Mouse (Mus musculus) forebrain, embryonic 14.5 days (tissue): ENCODE results near the gene Kctd6. TPM values are rescaled to one million over a fixed set of nuclear protein-coding genes. Genes with fewer than 3 reads are reported as not detected.
"Not testable (repeated sequence)": the region's sequence is repeated elsewhere in the genome, so short reads cannot be mapped to it uniquely, and the experiment has no call there.

Experiments used
- ATAC-seq: fragments of 200-750 bp; cut with Nextera tagmentation; 2 replicates; pipeline ENCODE4 v1.8.0; 2017; ENCODE audit warnings: mild to moderate bottlenecking, moderate library complexity
- DNase-seq: peaks from one replicate; pipeline ENCODE4 v3.0.0-alpha.2; 2015; ENCODE audit warnings: low spot score
- H3K27ac ChIP-seq: fragments of 300-500 bp; sonication (generic); 2 replicates; pipeline ENCODE4 v1.5.1; 2014; ENCODE audit warnings: low read depth, mild to moderate bottlenecking, control low read depth, low read length, moderate library complexity
- H3K27me3 ChIP-seq: fragments of 300-500 bp; sonication (generic); replicated peaks from 2 replicates; pipeline ENCODE4 v1.6.1; 2014; ENCODE audit warnings: low read length, control low read depth, mixed read lengths; ENCODE audit not compliant: control insufficient read depth, insufficient read depth
- H3K36me3 ChIP-seq: fragments of 300-500 bp; sonication (generic); 2 replicates; pipeline ENCODE4 v1.6.1; 2014; ENCODE audit warnings: low read length, control low read depth; ENCODE audit not compliant: control insufficient read depth, insufficient read depth
- H3K4me1 ChIP-seq: fragments of 300-500 bp; sonication (generic); 2 replicates; pipeline ENCODE4 v1.6.1; 2014; ENCODE audit warnings: antibody characterized with exemption, low read length, control low read depth; ENCODE audit not compliant: control insufficient read depth, insufficient read depth
- H3K4me2 ChIP-seq: fragments of 300-500 bp; sonication (generic); 2 replicates; pipeline ENCODE4 v1.6.1; 2014; ENCODE audit warnings: mild to moderate bottlenecking, control low read depth, low read length
- H3K4me3 ChIP-seq: fragments of 300-500 bp; sonication (generic); 2 replicates; pipeline ENCODE4 v1.5.1; 2014; ENCODE audit warnings: low read depth, low read length, control low read depth
- H3K9ac ChIP-seq: fragments of 300-500 bp; sonication (generic); 2 replicates; pipeline ENCODE4 v1.6.1; 2014; ENCODE audit warnings: mild to moderate bottlenecking, low read length, control low read depth, moderate library complexity
- H3K9me3 ChIP-seq: fragments of 300-500 bp; sonication (generic); replicated peaks from 2 replicates; pipeline ENCODE4 v1.6.1; 2016; ENCODE audit warnings: low read length, control low read depth, mixed read lengths; ENCODE audit not compliant: control insufficient read depth
- WGBS: fragments of 180-500 bp; shearing (Covaris S2); extraction: QIAGEN DNeasy Blood & Tissue Kit; methylation state at CpG from one replicate; pipeline ENCODE4 v1.1.7; 2014; 5-methylcytosine and 5-hydroxymethylcytosine counted together
- polyA plus RNA-seq: library from polyadenylated mRNA; unstranded; fragments of >200 nt; fragmentation: Nextera tagmentation; extraction: Ambion mirVana; gene quantifications from 2 replicates; pipeline ENCODE4 v1.2.1, GENCODE M21; 2014

Kctd6 gene
- polyA plus RNA-seq = 7.0 and 8.4 TPM in 2 replicates

GRCm38 (mm10) chr14:8213803-8214224, at the start of gene Kctd6:
Kctd6 (plus strand) TSS chr14:8214140.
- ATAC-seq = peak; percentile 96
- WGBS = under 1% methylated on average over 41 of the region's 49 CpGs
- peak within 1 kb of the TSS; percentile 93 for H3K27ac ChIP-seq
- 0 out of 2 replicates have a peak, but pooled peaks cover 6% of the 10 kb centered on the region for H3K27me3 ChIP-seq
- peak within 1 kb of the TSS; percentile 58 for H3K4me3 ChIP-seq
- peak within 1 kb of the TSS; percentile 81 for H3K9ac ChIP-seq
- no peaks in the 10 kb centered on the region for H3K9me3 ChIP-seq
- H3K36me3 ChIP-seq = no peaks in the 10 kb centered on the region
- H3K4me1 ChIP-seq = peaks cover 25% of the 10 kb centered on the region
- peak; percentile 96 for DNase-seq
- H3K4me2 ChIP-seq = peak within 1 kb of the TSS; percentile 79

DNA sequence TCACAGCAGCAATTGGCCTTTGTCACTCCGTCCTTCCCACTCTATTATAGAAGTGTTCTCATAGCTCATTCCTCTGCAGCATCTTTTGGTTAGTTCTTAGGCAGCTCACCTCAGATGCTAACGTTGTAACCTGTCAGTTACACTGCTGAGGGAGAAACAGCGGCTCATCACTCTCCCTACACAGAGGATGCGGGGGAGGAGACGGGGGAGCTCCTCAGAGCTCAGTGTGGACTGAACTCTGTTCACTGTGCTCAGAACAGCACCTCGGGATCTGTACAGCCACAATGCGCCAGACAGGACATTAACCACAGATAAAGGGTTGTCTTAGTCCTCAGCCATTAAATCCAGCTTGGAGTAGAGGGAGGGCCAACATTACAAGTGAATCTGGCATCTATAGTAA, 49.5 kb upstream of the Kctd6 start:
- WGBS = 89% methylated on average over 7 of the region's 7 CpGs
- H3K4me3 ChIP-seq = no peak overlapping the region
- no peak overlapping the region for H3K9ac ChIP-seq
- H3K4me1 ChIP-seq = no peaks in the 10 kb centered on the region
- ATAC-seq (no peak), DNase-seq (no peak)
- no peaks in the 10 kb centered on the region for H3K27me3 ChIP-seq
- H3K4me2 ChIP-seq = no peak overlapping the region
- H3K27ac ChIP-seq = no peak overlapping the region
- no peaks in the 10 kb centered on the region for H3K9me3 ChIP-seq
- H3K36me3 ChIP-seq = peaks cover 88% of the 10 kb centered on the region

DNA sequence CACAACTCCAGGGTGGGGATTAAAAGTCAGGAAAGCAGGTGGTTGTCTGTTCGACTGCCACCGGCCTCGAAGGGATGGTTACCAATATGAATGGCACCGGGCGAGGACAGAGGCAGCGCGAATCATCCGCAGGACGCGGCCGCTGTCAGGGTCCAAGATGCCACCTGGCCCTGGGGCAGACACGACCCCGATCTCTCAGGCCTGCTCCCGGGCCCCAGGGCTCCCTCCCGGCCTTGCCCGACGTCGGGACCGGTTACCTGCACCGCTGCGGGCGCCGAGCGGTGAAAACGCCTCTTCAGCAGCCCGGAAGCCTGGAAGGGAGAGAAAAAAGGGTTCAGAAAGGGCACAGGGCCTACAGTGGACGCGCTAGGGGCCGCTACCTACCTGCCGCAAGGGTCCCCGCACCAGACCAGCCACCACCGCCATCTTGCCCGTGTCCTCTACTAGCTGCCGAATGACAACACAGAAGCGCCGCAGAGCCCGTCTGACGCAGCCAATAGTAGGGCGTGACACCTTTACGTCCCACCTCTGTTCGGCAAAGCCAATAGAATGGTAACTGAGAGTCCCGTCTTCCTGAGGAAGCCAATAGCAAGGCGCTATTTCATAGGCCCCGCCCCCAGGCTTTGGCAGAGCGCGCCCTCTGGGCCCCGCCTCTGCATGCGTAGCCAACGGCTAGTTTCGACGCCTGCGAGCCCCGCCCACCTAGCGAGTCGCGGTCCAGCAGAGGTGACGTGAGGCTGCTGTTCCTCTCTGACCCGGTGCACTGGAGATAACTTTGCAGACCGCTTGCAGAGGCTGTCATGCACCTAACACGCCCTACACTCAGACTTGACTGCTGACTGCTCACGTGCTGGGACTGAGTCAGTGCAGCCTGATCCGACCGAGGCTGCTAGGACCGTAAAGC, 41.2 kb upstream of the Kctd6 start, which contains the start of gene Pdhb:
Gene Pdhb, minus strand, starts transcription at position 519 of the 904 bp plus-strand sequence.
- H3K4me3 ChIP-seq = peak within 1 kb of the TSS; percentile 99
- DNase-seq (peak; percentile 100), ATAC-seq (peak; percentile 100)
- H3K27me3 ChIP-seq = no peaks in the 10 kb centered on the region
- H3K9me3 ChIP-seq = no peaks in the 10 kb centered on the region
- H3K4me2 ChIP-seq = peak within 1 kb of the TSS; percentile 63
- H3K9ac ChIP-seq = peak within 1 kb of the TSS; percentile 95
- under 1% methylated on average over 64 of the region's 64 CpGs for WGBS
- peaks cover 30% of the 10 kb centered on the region for H3K36me3 ChIP-seq
- peaks cover 6% of the 10 kb centered on the region for H3K4me1 ChIP-seq
- H3K27ac ChIP-seq = peak within 1 kb of the TSS; percentile 71; the same call in 1 of the 2 replicates

DNA sequence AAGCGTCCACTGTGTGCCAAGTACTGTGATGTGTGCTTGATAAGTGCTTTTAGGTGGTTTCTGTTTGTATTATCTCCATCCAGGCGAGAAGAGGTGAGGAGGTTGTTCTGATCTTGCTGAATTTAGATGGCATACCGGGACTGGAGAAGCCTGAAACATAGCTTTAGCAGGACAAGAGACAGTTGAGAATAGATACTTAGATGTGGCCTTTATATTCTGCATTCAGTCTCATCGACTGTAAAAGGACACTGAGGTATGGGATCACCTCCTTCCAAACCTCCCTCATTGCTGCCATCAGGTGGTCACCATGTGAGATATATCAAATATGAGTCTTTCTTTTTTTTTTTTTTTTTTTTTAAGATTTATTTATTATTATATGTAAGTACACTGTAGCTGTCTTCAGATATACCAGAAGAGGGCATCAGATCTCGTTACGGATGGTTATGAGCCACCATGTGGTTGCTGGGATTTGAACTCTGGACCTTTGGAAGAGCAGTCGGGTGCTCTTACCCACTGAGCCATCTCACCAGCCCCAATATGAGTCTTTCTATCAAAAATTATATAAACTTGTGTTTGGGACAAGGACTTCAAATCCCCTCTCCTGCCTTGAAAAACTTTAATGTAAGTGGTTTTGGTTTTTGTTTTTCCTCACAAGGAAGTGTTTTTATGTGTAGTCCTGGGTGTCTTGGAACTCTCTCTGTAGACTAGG, 40.2 kb upstream of the Kctd6 start:
- WGBS = 22% methylated on average over 5 of the region's 7 CpGs
- H3K9ac ChIP-seq = peak overlapping the region; percentile 46
- H3K4me2 ChIP-seq = peak overlapping the region; percentile 56
- peak overlapping the region; percentile 99 for H3K4me3 ChIP-seq
- H3K4me1 ChIP-seq, H3K9me3 ChIP-seq, H3K27ac ChIP-seq, H3K27me3 ChIP-seq, ATAC-seq: not testable (repeated sequence)
- DNase-seq = peak; percentile 55
- H3K36me3 ChIP-seq = peaks cover 20% of the 10 kb centered on the region

DNA sequence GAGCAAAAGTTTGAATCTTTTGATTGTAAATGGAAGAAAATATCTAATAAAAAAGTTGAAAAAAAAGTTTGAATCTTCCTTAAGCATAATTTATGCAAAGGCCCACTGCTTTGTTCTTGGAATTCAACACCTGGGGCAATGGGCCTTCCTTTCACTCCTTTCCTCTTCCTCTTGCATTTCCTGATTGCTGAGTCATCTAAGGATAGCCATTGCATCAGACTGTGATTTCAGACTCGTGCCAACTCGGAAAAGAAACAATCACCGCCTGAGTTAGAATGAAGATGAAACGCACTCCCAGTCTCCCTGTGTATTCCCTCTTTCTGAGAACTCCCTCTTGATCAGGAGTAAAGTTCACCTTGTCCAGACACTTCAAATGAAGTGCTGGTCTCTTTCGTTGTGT, 39.3 kb upstream of the Kctd6 start:
- Histone ChIP-seq H3K9ac (no peak overlapping the region), H3K27me3 (no peaks in the 10 kb centered on the region), H3K9me3 (no peaks in the 10 kb centered on the region), H3K4me3 (no peak overlapping the region), H3K4me2 (no peak overlapping the region), H3K36me3 (peaks cover 11% of the 10 kb centered on the region), H3K4me1 (peaks cover 6% of the 10 kb centered on the region), H3K27ac (no peak overlapping the region)
- DNase-seq (no peak), ATAC-seq (no peak)
- 86% methylated on average over 5 of the region's 5 CpGs for WGBS

DNA sequence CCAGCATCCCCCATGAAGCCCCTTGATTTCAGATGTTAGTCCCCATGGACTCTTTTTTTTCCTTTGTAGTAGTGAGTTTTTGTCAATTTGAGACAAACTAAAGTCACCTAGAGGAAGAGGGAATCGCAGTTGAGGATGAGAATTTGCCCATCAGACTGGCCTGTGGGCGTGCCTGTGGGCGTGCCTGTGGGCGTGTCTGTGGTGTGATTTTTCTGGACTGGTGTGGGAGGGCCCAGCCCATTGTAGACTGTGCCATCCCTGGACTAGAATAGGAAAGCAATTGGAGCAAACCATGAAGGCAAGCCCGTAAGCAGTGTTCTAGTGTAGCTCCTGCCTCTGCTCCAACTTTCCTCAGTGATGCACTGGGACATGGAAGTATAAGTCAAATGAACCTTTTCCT, 37.7 kb upstream of the Kctd6 start:
- peaks cover 6% of the 10 kb centered on the region for H3K4me1 ChIP-seq
- H3K4me3 ChIP-seq = no peak overlapping the region
- no peak overlapping the region for H3K27ac ChIP-seq
- WGBS = 41% methylated on average over 5 of the region's 5 CpGs
- H3K36me3 ChIP-seq = no peaks in the 10 kb centered on the region
- H3K4me2 ChIP-seq = no peak overlapping the region
- no peaks in the 10 kb centered on the region for H3K9me3 ChIP-seq
- ATAC-seq = no peak
- no peak overlapping the region for H3K9ac ChIP-seq
- H3K27me3 ChIP-seq = no peaks in the 10 kb centered on the region
- no peak for DNase-seq

GRCm38 (mm10) chr14:8180371-8181035, 33.4 kb upstream of the Kctd6 start:
- ATAC-seq (no peak), DNase-seq (no peak)
- H3K27me3 ChIP-seq = no peaks in the 10 kb centered on the region
- no peak overlapping the region for H3K27ac ChIP-seq
- WGBS = 81% methylated on average over 4 of the region's 4 CpGs
- H3K9me3 ChIP-seq = no peaks in the 10 kb centered on the region
- H3K36me3 ChIP-seq = no peaks in the 10 kb centered on the region
- H3K4me2 ChIP-seq = no peak overlapping the region
- H3K9ac ChIP-seq = no peak overlapping the region
- H3K4me1 ChIP-seq = no peaks in the 10 kb centered on the region
- H3K4me3 ChIP-seq = no peak overlapping the region

GRCm38 (mm10) chr14:8183330-8183729, 30.6 kb upstream of the Kctd6 start:
- Histone ChIP-seq H3K9me3 (no peaks in the 10 kb centered on the region), H3K9ac (no peak overlapping the region), H3K4me2 (no peak overlapping the region), H3K27me3 (no peaks in the 10 kb centered on the region), H3K36me3 (no peaks in the 10 kb centered on the region), H3K4me3 (no peak overlapping the region), H3K4me1 (0 out of 2 replicates have a peak, but pooled peaks cover 3% of the 10 kb centered on the region), H3K27ac (no peak overlapping the region)
- DNase-seq = no peak
- ATAC-seq = no peak
- 58% methylated on average over 3 of the region's 3 CpGs for WGBS
